Mouse (Mus musculus) hindbrain, postnatal 0 days (tissue): Measurements from ENCODE around the gene Slc38a4. TPM values are rescaled to one million over a fixed set of nuclear protein-coding genes. Genes with fewer than 3 reads are reported as not detected.

Experiments used
- ATAC-seq: fragments of 200-750 bp; cut with Nextera tagmentation; 2 replicates; pipeline ENCODE4 v1.8.0; 2017; ENCODE audit warnings: mild to moderate bottlenecking, moderate TSS enrichment, moderate library complexity
- DNase-seq: peaks from one replicate; pipeline ENCODE4 v3.0.0-alpha.2; 2015; ENCODE audit warnings: low spot score
- H3K27ac ChIP-seq: fragments of 300-500 bp; sonication (generic); 2 replicates; pipeline ENCODE4 v1.5.1; 2014; ENCODE audit warnings: mild to moderate bottlenecking
- H3K27me3 ChIP-seq: fragments of 300-500 bp; sonication (generic); 2 replicates; pipeline ENCODE4 v1.6.1; 2014; ENCODE audit warnings: low read length, mixed read lengths; ENCODE audit not compliant: insufficient read depth
- H3K36me3 ChIP-seq: fragments of 300-500 bp; sonication (generic); 2 replicates; pipeline ENCODE4 v1.6.1; 2014; ENCODE audit warnings: low read length, mixed read lengths; ENCODE audit not compliant: insufficient read depth
- H3K4me1 ChIP-seq: fragments of 300-500 bp; sonication (generic); 2 replicates; pipeline ENCODE4 v1.6.1; 2014; ENCODE audit warnings: antibody characterized with exemption, low read length, mixed read lengths; ENCODE audit not compliant: insufficient read depth
- H3K4me2 ChIP-seq: fragments of 300-500 bp; sonication (generic); 2 replicates; pipeline ENCODE4 v1.6.1; 2014; ENCODE audit warnings: low read depth, mild to moderate bottlenecking, low read length, moderate library complexity, mixed read lengths
- H3K4me3 ChIP-seq: fragments of 300-500 bp; sonication (generic); 2 replicates; pipeline ENCODE4 v1.5.1; 2014; ENCODE audit warnings: low read length
- H3K9ac ChIP-seq: fragments of 300-500 bp; sonication (generic); replicated peaks from 2 replicates; pipeline ENCODE4 v1.6.1; 2014; ENCODE audit warnings: mild to moderate bottlenecking, low read length, moderate library complexity, mixed read lengths
- H3K9me3 ChIP-seq: fragments of 300-500 bp; sonication (generic); 2 replicates; pipeline ENCODE4 v1.6.1; 2016; ENCODE audit warnings: low read length, mixed read lengths
- CTCF ChIP-seq: IDR thresholded peaks from 2 replicates; pipeline ENCODE4 v1.5.1; 2016; ENCODE audit warnings: antibody characterized with exemption, control low read depth, low read depth
- WGBS: fragments of 180-500 bp; shearing (Covaris S2); extraction: QIAGEN DNeasy Blood & Tissue Kit; methylation state at CpG from one replicate; pipeline ENCODE4 v1.1.7; 2014; 5-methylcytosine and 5-hydroxymethylcytosine counted together
- polyA plus RNA-seq: library from polyadenylated mRNA; unstranded; fragments of >200 nt; fragmentation: Nextera tagmentation; extraction: Ambion mirVana; gene quantifications from 2 replicates; pipeline ENCODE4 v1.2.1, GENCODE M21; 2015
- total RNA-seq: library from RNA; depleted of rRNA; stranded (reverse); fragments of >200 nt; gene quantifications from 2 replicates; pipeline ENCODE4 v1.2.3, GENCODE M21; 2014

The Slc38a4 gene
- total and polyA plus RNA-seq, 2 experiments from 2014 or later, result 3.1 to 3.5 TPM

DNA sequence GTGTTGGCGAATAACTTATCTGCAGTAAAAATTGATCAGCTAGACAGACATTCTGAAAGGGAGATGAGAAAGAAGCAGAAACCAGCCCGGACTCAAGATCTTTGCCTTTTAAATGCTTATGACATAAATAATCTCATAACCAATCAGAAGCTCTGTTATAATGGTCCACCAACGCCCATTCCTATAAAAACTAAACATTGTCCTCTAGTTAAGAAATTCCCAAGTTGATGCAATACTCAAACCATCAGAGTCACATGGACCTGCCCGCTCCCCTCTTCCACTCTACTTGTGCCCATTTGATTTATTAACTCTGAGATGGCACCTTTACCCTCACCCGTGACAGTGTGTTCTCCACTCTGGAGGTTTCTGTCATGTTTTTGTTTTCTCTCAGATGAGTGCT, 23.9 kb downstream of the Slc38a4 start:
- no peak for TF ChIP-seq CTCF
- no peaks in the 10 kb centered on the region for H3K36me3 ChIP-seq
- no peak overlapping the region for H3K9ac ChIP-seq
- ATAC-seq, result no peak
- no peaks in the 10 kb centered on the region for H3K27me3 ChIP-seq
- 91% methylated on average over 5 of the region's 5 CpGs for WGBS
- H3K27ac ChIP-seq, result no peak overlapping the region
- no peak for DNase-seq
- no peaks in the 10 kb centered on the region for H3K9me3 ChIP-seq
- no peaks in the 10 kb centered on the region for H3K4me1 ChIP-seq
- no peak overlapping the region for H3K4me3 ChIP-seq
- H3K4me2 ChIP-seq, result no peak overlapping the region

DNA sequence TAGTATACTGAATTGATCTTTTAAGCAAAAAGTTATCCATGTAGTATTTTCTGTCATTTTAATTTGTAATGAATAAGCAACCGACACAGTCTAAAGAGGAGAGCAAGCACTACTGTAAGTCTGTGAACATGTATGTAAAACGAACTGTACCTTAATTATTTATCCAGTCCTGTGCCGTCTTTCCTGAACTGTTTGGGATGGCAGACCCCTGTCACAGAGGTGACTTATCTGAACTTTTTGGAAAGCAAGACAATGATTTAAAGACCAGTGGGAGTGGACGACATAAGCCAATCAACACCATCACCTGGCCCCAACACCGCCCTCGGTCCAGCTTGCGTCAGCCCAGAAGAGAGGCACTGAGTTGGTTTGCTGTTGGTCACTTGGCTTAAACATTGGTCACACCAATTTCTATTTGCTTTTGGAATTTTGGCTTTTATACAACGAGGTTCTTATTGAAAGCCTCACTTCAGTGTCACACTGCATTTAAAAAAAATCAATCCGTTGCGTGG, 24.7 kb downstream of the Slc38a4 start:
- no peak overlapping the region for H3K9ac ChIP-seq
- no peak overlapping the region for H3K4me2 ChIP-seq
- ATAC-seq, result no peak
- DNase-seq, result no peak
- no peak overlapping the region for H3K4me3 ChIP-seq
- 93% methylated on average over 10 of the region's 10 CpGs for WGBS
- no peak overlapping the region for H3K27ac ChIP-seq
- no peaks in the 10 kb centered on the region for H3K36me3 ChIP-seq
- H3K4me1 ChIP-seq, result no peaks in the 10 kb centered on the region
- no peak for TF ChIP-seq CTCF
- no peaks in the 10 kb centered on the region for H3K27me3 ChIP-seq
- no peaks in the 10 kb centered on the region for H3K9me3 ChIP-seq

DNA sequence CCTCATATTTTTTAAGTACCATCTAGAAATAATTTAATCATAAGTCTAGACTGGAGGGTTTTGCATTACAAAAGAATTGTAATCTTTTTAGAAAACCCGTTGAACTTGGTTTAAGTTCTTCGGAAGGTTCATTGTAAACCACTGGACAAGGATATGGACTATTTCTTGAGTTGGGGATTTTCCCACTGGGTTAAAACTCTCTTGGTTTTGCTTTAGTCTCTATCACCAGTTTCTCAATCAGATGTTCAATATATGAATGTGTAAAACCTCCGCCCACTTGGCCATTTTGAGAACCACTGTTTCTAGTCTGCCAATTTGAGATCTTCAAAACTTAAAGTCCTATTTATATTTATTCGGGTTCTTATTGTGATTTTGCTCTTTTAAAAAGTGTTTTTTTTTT, 25.6 kb downstream of the Slc38a4 start:
- Histone ChIP-seq H3K9ac (no peak overlapping the region), H3K4me3 (no peak overlapping the region), H3K4me1 (no peaks in the 10 kb centered on the region), H3K27ac (no peak overlapping the region), H3K36me3 (no peaks in the 10 kb centered on the region), H3K9me3 (no peaks in the 10 kb centered on the region), H3K27me3 (no peaks in the 10 kb centered on the region), H3K4me2 (no peak overlapping the region)
- ATAC-seq (no peak), DNase-seq (no peak)
- WGBS, result 83% methylated on average over 4 of the region's 4 CpGs
- no peak for TF ChIP-seq CTCF

DNA sequence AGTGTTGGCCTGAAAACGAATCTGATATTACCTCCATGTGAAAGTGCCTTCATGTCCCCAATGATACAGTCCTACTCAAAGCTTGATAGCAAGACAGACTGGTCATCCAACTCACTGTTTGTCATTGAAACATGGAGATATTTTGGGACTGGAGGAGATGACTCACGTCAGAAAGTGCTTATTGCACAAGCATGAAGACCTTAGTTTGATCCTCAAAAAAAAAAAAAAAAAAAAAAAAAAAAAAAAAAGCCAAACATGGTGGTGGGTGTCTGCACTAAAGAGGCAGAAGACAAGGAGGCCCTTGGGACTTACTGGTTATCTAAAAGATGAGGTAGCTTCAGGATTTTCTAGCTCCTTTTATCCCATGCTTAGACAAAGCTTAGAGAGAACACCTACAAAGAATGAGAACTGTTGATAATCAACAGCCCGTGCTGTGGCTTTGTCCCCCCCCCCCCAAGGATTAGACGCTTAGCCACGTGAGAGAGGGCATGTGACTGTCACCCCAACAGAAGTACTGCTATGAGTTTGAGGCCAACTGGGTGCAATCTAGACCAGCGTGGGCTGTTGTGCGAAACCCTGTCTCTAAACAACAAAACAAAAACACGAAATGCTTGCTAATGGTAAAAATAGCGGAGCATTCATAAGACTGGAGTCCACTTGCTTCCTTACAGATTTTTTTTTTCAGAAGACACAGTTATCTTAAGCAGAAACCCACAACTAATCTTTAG, 26.5 kb downstream of the Slc38a4 start:
- DNase-seq (no peak), ATAC-seq (no peak)
- no peaks in the 10 kb centered on the region for H3K9me3 ChIP-seq
- H3K4me2 ChIP-seq, result no peak overlapping the region
- H3K4me1 ChIP-seq, result no peaks in the 10 kb centered on the region
- TF ChIP-seq CTCF, result no peak
- no peak overlapping the region for H3K4me3 ChIP-seq
- H3K27me3 ChIP-seq, result no peaks in the 10 kb centered on the region
- H3K9ac ChIP-seq, result no peak overlapping the region
- no peaks in the 10 kb centered on the region for H3K36me3 ChIP-seq
- no peak overlapping the region for H3K27ac ChIP-seq
- 83% methylated on average over 9 of the region's 9 CpGs for WGBS

DNA sequence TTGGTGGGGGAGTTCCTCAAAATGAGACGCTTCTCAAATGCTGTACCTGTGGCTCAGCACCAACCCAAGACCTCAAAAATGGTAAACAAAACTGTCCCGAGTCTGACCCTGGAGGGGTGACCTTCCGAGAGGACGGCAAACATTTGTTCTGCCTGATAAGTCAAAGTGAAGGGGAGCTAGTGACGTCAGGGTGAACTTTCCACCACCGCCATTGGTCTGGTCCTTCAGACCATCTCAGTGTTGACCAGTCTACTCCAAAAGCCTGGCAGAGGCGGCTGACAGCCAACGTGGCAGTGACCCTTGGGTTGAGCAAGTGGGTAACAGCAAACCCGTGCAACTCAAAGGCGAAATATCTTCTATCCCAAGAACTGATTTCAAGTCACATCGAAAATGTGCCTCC, 27.1 kb downstream of the Slc38a4 start:
- no peak for TF ChIP-seq CTCF
- 84% methylated on average over 11 of the region's 11 CpGs for WGBS
- H3K27ac ChIP-seq, result no peak overlapping the region
- H3K4me1 ChIP-seq, result no peaks in the 10 kb centered on the region
- H3K4me2 ChIP-seq, result no peak overlapping the region
- no peak for DNase-seq
- ATAC-seq, result no peak
- no peak overlapping the region for H3K4me3 ChIP-seq
- H3K27me3 ChIP-seq, result no peaks in the 10 kb centered on the region
- no peak overlapping the region for H3K9ac ChIP-seq
- H3K9me3 ChIP-seq, result no peaks in the 10 kb centered on the region
- H3K36me3 ChIP-seq, result no peaks in the 10 kb centered on the region

DNA sequence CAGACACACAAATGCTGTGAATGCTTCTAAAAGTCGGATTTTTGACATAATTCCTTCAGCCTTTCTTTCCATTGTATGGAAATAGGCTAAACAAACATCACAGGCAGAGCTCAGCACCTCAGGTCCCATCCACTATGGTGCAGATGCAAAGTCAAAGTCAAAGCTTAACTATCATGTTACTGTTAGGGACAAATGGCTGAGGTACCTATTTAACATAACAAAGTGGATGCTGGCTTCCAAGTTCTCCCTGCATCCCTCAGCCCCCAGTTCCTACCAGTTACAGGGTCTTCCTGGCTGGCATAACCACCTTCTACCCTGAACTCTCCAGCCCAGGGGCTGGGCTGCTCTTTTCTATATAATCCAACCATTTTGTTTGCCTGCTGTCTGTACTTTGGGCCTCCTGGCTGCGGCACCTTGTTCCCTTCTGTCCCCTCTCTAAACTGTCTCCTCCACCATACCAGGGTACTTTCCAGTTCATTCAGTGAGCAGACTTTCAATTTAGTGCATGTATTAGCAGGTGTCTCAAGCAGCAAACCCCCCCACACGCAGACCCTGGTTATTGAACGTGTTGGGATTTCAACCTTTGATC, 27.6 kb downstream of the Slc38a4 start:
- Histone ChIP-seq H3K4me3 (no peak overlapping the region), H3K9ac (no peak overlapping the region), H3K9me3 (no peaks in the 10 kb centered on the region), H3K36me3 (no peaks in the 10 kb centered on the region), H3K27ac (no peak overlapping the region), H3K4me2 (no peak overlapping the region), H3K4me1 (no peaks in the 10 kb centered on the region), H3K27me3 (no peaks in the 10 kb centered on the region)
- 61% methylated on average over 4 of the region's 4 CpGs for WGBS
- TF ChIP-seq CTCF, result no peak
- DNase-seq, result no peak
- no peak for ATAC-seq

DNA sequence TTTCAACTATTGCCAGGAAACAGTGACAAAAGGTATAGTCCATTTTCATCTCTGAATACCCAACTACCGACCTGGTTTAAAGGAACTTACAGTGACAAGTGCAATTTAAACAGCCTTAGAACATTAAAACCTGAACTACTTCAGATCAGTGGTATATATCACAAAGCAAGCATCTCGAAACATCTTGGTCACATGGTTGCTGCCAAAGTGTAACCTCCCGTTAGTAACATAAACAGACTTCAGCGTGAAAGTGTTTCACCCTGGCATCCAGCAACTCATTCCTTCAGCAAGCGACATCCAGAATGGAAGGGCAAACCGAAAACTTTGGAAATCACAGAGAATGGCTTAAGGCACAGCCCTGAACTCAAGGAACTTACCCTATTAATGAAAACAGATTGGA, 29.1 kb downstream of the Slc38a4 start:
- H3K27me3 ChIP-seq, result no peaks in the 10 kb centered on the region
- 83% methylated on average over 6 of the region's 6 CpGs for WGBS

More for the DNA sequence above, 29.1 kb downstream of the Slc38a4 start:
- Histone ChIP-seq H3K4me2 (no peak overlapping the region), H3K36me3 (no peaks in the 10 kb centered on the region), H3K4me3 (no peak overlapping the region), H3K27ac (no peak overlapping the region), H3K9ac (no peak overlapping the region), H3K4me1 (no peaks in the 10 kb centered on the region), H3K9me3 (no peaks in the 10 kb centered on the region)
- no peak for TF ChIP-seq CTCF
- ATAC-seq, result no peak
- DNase-seq, result no peak
